Mouse (Mus musculus) mouse trophoblast stem cell (cell line): Measurements from ENCODE around the gene Fam72a.

Source experiments
- in situ Hi-C, 2 experiments: fragments of 300-500 bp; cut with MseI, MboI; formaldehyde crosslinking; loops; 2 replicates in 1 of 2; 3 replicates in 1 of 2; pipeline ENCODE4 v1.15.1; 2025

Fam72a gene

DNA sequence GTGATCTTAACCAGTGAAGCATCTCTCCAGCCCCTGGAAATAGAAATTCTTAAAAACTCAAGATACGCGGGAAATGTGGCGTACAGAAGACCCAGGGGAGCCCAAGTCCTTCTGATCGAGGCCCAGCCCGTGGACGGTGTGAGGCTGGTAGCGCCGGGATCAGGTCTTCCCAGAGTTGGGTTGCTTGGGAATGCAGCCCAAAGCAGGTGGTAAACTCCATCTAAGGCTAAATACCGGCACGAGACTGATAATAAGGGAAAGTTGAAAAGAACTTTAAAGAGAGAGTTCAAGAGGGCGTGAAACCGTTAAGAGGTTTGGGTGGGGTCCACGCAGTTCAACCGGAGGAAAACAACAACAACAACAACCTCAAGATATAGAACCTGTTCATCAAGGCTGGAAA lies 46.0 kb downstream of the Fam72a start:
- in situ Hi-C loops, result loop anchor here in 1 of 2 experiments (25.0 kb wide), 1 partner anchor 286 kb away; the partner anchor contains the start of gene Ikbke

- in situ Hi-C loops, result no loop called here
These were observed 51.4 kb downstream of the Fam72a start for GRCm38 (mm10) chr1:131578943-131579680.

- in situ Hi-C loops, result no loop called here
These were observed 52.7 kb downstream of the Fam72a start for GRCm38 (mm10) chr1:131580389-131580788.

- in situ Hi-C loops, result no loop called here
These were observed 55.9 kb downstream of the Fam72a start for GRCm38 (mm10) chr1:131583598-131583997.

- in situ Hi-C loops, result no loop called here
These were observed 59.1 kb downstream of the Fam72a start for GRCm38 (mm10) chr1:131586836-131587235.
